Mouse (Mus musculus) lung, adult 2 months (tissue): Measurements from ENCODE around the gene Prdm11.

Experiments used
- CTCF ChIP-seq: fragments of 200-500 bp; IDR thresholded peaks from 2 replicates; pipeline ENCODE4 v1.5.1; 2011; ENCODE audit warnings: mild to moderate bottlenecking, low read length, control low read depth; ENCODE audit not compliant: insufficient read depth
- POLR2A ChIP-seq: fragments of 200-500 bp; IDR thresholded peaks from 2 replicates; pipeline ENCODE4 v1.6.1; 2011; ENCODE audit warnings: low read depth, mild to moderate bottlenecking, control low read depth, low read length, borderline replicate concordance; ENCODE audit errors: extremely low read depth

DNA sequence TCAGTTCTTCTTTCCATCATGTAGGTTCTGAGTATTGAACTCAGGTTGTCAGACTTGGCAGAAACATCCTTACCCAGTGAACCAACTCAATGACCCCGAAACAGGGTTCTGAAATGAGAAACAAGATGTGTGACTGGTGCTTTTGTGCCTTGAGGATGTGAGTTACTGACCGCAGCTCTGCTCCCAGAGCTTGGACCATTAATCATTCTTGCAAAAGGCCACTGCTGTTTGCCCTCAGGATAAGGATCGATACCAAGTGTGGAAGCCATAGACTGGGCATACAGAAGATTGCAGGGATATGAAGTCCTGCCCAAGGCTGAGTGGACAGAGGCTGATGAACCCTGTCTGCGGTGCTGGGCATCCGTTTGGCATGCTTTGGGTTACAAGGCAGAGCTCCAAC is 107.9 kb downstream of the Prdm11 start:
- no peak for TF ChIP-seq CTCF
- no peak for TF ChIP-seq POLR2A
